ENCODE assay signal across 8 mouse cellular contexts in the genomic region with DNA sequence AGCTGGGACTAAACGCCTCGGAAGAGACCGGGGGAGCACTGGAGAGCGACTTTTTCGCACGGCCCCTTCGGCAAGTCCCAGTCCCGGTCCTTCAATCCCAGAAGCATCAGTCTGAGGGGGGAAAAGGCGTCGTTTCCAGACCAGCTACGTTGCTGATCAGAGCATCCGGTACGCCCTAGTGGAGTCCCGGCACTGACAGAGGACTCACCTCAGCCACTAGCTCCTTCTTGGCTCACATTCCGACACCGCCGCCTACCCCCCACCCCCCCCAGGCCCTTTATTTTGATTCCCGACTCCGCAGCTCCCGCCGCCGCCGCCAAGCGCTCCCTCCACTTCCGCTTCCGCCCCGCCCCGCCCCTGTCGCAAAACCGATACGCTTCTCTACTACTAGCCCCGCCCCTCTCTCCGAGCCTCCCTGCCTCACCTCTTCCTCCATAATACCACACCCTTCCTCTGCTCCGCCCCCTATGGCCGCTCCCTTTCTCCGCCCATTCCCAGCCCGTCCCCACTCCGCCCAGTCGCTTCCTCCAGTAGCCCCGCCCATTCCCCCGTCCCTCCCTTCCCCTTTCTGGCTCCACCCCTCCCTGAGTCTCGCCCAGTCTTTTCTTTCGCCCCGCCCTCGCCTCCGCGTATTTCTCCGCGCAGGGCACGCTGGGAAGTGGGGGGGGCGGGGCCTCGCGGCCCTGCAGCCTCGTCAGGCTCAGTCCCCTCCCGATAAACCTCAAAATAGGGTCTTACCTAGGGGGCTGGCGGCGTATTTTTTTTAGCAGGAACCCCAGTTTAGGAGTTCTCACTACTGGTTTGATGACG. TPM values are rescaled to one million over a fixed set of nuclear protein-coding genes. Genes with fewer than 3 reads are reported as not detected.
DNase-seq lines count a peak whose midpoint lies in the region; ATAC-seq lines count a peak whose summit lies in the region.

No protein-coding gene starts in this region.

- under 1% methylated on average over 54 of the region's 58 CpGs for WGBS in hindbrain, embryonic 16.5 days
- WGBS in macrophage (ENCODE audit: missing documents): 1% methylated on average over 42 of the region's 58 CpGs

- peak; percentile 91 for DNase-seq in WW6 (ENCODE audit: low read depth, low spot score)
- DNase-seq in cerebellum, postnatal 4 days (ENCODE audit: low spot score in 2 of 2): peak; percentile 94 to 97
- DNase-seq in gastrocnemius, adult 18-20 months (ENCODE audit: low spot score): peak; percentile 100
- DNase-seq in left cerebral cortex, adult 18-20 months (ENCODE audit: low spot score in 2 of 2): peak; percentile 98 to 99
- DNase-seq in right cerebral cortex, adult 18-20 months: peak; percentile 99
- peak; percentile 97 for DNase-seq in urinary bladder, postnatal 10 days (ENCODE audit: low spot score)

- H3K4me2 ChIP-seq in hindbrain, embryonic 16.5 days (ENCODE audit: low read length): peak overlapping the region; percentile 82

- no peaks in the 10 kb centered on the region for H3K36me3 ChIP-seq in hindbrain, embryonic 16.5 days (ENCODE audit: control insufficient read depth, insufficient read depth, low read length)
- 0 out of 2 replicates have a peak, but pooled peaks cover 1% of the 10 kb centered on the region for H3K36me3 ChIP-seq in macrophage (ENCODE audit: inconsistent target)

- H3K4me3 ChIP-seq in hindbrain, embryonic 16.5 days (ENCODE audit: low read length): peak overlapping the region; percentile 75
- H3K4me3 ChIP-seq in macrophage (ENCODE audit: inconsistent target): peak overlapping the region; percentile 98

- H3K4me1 ChIP-seq in hindbrain, embryonic 16.5 days (ENCODE audit: control insufficient read depth, insufficient read depth, low read depth, low read length): peaks cover 20% of the 10 kb centered on the region

- H3K27ac ChIP-seq in hindbrain, embryonic 16.5 days (ENCODE audit: low read depth, low read length): peak overlapping the region; percentile 94
- peak overlapping the region; percentile 94 for H3K27ac ChIP-seq in macrophage

- H3K9me3 ChIP-seq in hindbrain, embryonic 16.5 days (ENCODE audit: control insufficient read depth, low read length): no peaks in the 10 kb centered on the region

- peak overlapping the region; percentile 77 for H3K9ac ChIP-seq in hindbrain, embryonic 16.5 days (ENCODE audit: low read depth, low read length)

- peaks cover 56% of the 10 kb centered on the region for H3K79me2 ChIP-seq in macrophage (ENCODE audit: inconsistent target)

- ATAC-seq in hindbrain, embryonic 16.5 days: peak; percentile 96

- no peaks in the 10 kb centered on the region; the same call in 1 of the 2 replicates for H3K27me3 ChIP-seq in hindbrain, embryonic 16.5 days (replicated peaks; ENCODE audit: control insufficient read depth, insufficient read depth, low read length)

RNA-seq across cellular contexts. Expression of gene Nde1, which starts 3.9 kb away (rescaled TPM):
- total RNA-seq in gastrocnemius, adult 18-20 months (2021): 10 to 100 TPM; 28.6 to 31.3 TPM
- 28.3 and 32.6 TPM in 2 replicates for polyA plus RNA-seq in hindbrain, embryonic 16.5 days (2015; fragmentation: Nextera tagmentation; extraction: Ambion mirVana)
- 10 to 100 TPM; 13.2 to 13.4 TPM for total RNA-seq in left cerebral cortex, adult 18-20 months (2021)
- total RNA-seq in macrophage (2018; cell fraction: chromatin; rRNA removed): 100 to 1,000 TPM in 7 of 26 experiments, 10 to 100 TPM in 19; 34.3 to 192 (median 72.7) TPM
- total RNA-seq in macrophage (2018; cell fraction: cytosol; rRNA removed): 10 to 100 TPM; 19.3 to 33.4 (median 26.2) TPM
- 100 to 1,000 TPM in 1 of 26 experiments, 10 to 100 TPM in 25; 17.0 to 132 (median 39.4) TPM for total RNA-seq in macrophage (2018; cell fraction: nucleus; rRNA removed)
- polyA plus RNA-seq in macrophage (2018): 29.3 to 47.9 TPM (median 40.1 TPM) in 3 replicates

RNA-seq across cellular contexts. Expression of gene Marf1, which starts 4.0 kb away (rescaled TPM):
- total RNA-seq in gastrocnemius, adult 18-20 months (2021): 10 to 100 TPM; 21.5 to 22.6 TPM
- 12.3 and 13.1 TPM in 2 replicates for polyA plus RNA-seq in hindbrain, embryonic 16.5 days (2015; fragmentation: Nextera tagmentation; extraction: Ambion mirVana)
- total RNA-seq in left cerebral cortex, adult 18-20 months (2021): 100 to 1,000 TPM; 152 to 161 TPM
- total RNA-seq in macrophage (2018; cell fraction: chromatin; rRNA removed): 100 to 1,000 TPM; 111 to 697 (median 227) TPM
- 10 to 100 TPM; 18.9 to 44.0 (median 32.8) TPM for total RNA-seq in macrophage (2018; cell fraction: cytosol; rRNA removed)
- 100 to 1,000 TPM in 23 of 26 experiments, 10 to 100 TPM in 3; 82.4 to 426 (median 148) TPM for total RNA-seq in macrophage (2018; cell fraction: nucleus; rRNA removed)
- polyA plus RNA-seq in macrophage (2018): 17.0 to 25.5 TPM (median 17.4 TPM) in 3 replicates

Comparison
In these comparisons a context has a peak if more than half of its experiments do, and no peak if none do; other contexts are left out.
1. Peak in every context shown above with its lines: DNase-seq, ATAC-seq, H3K4me3 ChIP-seq and H3K27ac ChIP-seq.
2. RNA of gene Marf1, which starts 4.0 kb away (total RNA-seq): 152 to 161 TPM in left cerebral cortex, adult 18-20 months; 21.5 to 22.6 TPM in gastrocnemius, adult 18-20 months; every median in the first group is over 4 times any median in the second.